Mouse (Mus musculus): ENCODE results near the gene Cd81.

DNA sequence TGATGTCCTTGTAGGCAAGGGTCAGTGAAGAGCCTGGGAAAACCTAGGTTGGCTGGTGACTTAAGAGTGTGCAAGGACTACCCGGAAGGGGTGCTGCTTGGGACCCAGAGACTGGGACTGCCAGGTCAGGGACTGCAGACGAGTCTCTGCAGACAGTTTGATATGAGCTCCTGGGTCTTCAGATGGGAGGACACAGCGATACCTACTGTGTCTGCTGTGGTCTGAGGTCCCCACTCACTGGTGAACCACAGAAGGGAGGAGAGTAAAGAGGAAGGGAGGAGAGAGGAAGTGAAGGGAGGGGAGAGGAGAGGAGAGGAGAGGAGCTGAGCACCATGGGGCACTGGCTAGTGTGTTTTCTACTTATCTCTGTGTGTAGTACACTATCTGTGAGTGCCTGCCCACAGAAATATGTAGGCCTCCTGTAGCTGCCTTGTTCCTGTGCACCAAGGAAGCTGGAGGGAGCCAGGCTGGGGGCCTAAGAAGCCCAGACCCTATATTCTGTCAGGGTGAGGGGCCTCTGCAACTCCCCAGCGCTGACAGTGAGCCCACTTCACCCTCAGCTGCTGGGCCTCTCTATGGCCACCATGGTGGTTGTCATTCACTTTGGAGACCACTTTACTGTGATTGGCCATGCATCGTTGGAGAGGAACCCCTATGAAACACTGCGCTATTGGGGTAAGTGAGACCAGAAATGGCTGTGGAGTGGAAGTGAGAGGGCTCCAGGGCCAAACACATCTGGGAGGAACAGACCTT lies 47.0 kb upstream of the Cd81 start:
- no peak for TF ChIP-seq CTCF (IDR thresholded peaks at IDR 0.05; ENCODE audit: control insufficient read depth, insufficient read depth, insufficient read length)
- no peak for TF ChIP-seq MYOG (IDR thresholded peaks at IDR 0.05; ENCODE audit: control insufficient read depth, extremely low read depth, insufficient read length)

Data from C2C12 (cell line).